Mouse (Mus musculus): ENCODE results near the gene Lsm7.
"Not testable (repeated sequence)": the region's sequence is repeated elsewhere in the genome, so short reads cannot be mapped to it uniquely, and the experiment has no call there.

The Lsm7 gene

GRCm38 (mm10) chr10:80835617-80836016 lies 19.4 kb downstream of the Lsm7 start:
- no peak for DNase-seq (ENCODE audit: low read depth)

GRCm38 (mm10) chr10:80832818-80833217 lies 22.2 kb downstream of the Lsm7 start:
- no peak for DNase-seq (ENCODE audit: low read depth)

- DNase-seq (ENCODE audit: low read depth): peak; percentile 83
Observed at GRCm38 (mm10) chr10:80831136-80831535, 23.9 kb downstream of the Lsm7 start.

DNA sequence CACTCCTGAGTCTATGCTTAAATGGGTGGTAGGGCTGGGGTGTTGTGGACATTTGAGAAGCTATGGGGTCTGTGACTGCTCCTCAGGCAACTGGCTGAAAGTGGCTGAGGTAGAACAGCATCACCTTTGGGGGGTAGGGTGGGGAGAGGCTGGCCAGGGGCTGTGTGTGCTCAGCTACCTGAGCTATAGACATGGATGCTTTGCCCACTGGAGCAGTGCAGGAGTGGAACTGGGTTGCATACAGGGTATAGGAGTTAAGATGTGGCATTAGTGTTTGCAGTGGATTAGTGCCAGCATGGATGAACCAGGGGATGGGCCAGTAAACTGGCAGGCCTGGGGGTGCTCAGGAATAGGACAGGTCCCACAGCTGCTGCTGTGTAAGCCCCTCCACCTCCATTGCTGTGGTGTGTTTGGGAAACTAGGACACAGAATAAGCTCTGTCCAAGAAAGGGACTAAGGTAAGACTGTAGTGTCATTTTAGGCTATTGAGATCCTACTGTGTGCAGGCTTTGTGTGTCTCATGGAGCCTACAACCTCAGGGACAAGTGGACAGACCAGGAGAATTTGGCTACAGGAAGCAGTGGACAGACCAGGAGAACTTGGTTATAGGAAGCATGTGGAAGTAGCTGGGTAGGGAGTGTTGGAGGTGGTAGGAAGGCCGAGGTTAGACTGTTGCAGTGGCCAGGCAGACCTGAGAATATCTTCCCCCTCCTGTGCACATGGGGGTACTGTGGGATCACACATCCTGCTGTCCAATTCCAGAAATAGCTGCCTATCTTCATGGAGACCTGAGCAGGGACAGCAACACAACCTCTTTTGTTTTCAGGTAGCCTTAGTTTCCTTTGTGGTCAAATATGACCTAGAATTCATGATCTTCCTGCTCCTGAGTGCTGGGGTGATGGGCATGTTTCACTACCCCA lies 25.4 kb downstream of the Lsm7 start:
- no peak for DNase-seq (ENCODE audit: low read depth)

GRCm38 (mm10) chr10:80828587-80828986 lies 26.4 kb downstream of the Lsm7 start:
- not testable (repeated sequence) for DNase-seq (ENCODE audit: low read depth)

DNA sequence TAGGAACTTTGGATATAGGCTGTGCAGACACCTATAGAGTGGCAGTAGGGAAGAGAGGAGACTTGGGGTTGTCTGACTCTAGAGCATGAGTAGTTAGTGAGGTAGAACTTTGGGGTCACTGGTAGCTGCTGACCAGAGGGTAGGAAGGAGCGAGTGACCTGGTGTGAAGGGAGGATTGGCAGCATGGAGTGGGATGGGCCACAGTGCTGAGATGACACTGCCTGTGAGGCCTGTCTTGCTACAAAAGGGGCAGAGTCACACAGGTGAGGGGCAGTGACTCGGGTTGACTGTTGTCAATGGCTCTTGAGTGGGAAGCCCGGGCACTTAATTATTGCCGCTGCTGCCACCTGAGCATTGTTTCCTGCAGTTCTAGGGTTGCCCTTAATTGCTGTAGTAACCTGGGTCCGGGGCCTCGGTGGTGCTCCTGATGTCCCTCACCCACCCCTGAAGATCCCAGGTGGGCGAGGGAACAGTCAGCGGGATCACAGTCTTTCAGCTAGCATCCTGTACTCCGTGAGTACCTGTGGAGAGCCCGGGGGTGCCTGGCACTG lies 27.1 kb downstream of the Lsm7 start:
- DNase-seq (ENCODE audit: low read depth): no peak

DNA sequence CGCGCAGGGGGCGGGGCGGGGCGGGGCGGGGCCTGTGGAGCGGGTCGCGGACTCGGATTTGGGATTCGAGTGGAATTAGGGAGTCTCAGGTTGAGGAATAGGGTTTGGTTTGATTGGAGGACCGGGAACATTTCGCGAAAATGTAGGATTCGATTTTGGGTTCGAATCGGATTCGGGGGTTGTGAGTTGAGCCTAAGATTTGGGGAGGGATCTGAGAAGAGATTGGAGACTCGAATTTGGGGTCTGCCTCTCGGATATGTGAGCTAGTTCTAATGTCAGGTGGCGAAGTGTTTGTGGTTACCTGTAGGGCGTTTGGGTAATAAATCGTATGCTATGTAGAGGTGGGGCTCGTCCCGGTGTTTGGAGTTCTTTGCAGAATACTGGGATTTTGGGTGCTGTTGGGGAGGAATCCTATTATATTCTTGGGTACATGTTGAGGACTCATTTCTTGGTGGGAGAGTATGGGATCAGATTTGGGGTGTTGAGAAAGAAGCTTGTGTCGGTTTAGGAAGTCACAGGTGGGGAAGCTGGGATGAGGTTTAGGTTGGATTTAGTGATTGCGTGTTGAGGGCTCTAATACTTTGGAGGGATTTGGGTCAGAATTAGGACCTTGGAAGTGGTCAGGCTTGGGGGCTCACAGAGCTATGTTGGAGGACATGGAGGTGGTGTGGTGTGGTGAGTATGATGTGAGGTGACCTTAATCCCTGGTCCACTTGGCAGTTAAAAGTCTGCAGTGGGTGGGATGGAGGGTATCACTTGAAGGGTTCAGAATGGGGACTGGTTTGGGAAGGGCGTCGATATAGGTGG lies 27.7 kb downstream of the Lsm7 start:
- no peak for DNase-seq (ENCODE audit: low read depth)

DNA sequence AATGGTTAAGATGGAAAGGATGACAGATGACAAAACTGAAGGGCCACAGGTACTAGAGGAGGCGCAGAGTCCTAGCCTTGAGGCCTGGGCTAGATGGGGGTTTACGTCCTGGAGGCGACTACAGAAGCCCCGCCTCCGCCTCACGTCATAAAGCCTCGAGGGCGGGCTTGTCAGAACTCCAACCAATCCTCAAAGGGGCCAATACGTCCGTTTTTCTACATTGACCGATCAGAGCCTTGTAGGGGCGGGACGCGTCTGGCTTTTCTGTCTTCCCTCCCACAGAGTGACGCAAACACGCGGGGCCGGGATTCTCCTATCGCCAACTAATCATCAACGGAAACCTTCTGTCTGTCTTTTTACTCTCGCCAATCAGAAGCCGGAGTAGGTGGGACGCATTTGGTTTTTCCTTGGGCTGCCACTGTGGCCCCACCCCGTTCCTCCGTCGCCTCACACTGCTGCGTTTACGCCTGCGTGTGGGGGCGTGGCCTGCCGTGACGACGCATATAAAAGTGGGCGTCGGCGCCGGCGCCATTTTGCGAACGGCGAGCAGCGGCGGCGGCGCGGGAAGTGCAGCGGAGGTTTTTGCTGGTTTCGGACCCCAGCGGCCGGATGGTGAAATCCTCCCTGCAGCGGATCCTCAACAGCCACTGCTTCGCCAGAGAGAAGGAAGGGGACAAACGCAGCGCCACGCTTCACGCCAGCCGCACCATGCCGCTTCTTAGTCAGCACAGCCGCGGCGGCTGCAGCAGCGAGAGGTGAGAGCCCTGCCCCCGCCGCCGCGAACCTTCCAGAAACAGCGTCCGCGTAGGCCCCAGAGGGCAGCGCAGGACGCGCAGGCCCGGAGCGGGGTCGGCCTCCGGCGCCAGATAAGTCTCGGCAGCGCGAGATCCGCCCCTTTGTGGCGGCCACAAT lies 28.6 kb downstream of the Lsm7 start, which contains the start of gene Oaz1:
Gene Oaz1, plus strand, starts transcription at position 506 of the 912 bp plus-strand sequence.
- peak; percentile 99 for DNase-seq (ENCODE audit: low read depth)

GRCm38 (mm10) chr10:80824827-80825226 lies 30.2 kb downstream of the Lsm7 start:
- DNase-seq (ENCODE audit: low read depth): no peak

DNA sequence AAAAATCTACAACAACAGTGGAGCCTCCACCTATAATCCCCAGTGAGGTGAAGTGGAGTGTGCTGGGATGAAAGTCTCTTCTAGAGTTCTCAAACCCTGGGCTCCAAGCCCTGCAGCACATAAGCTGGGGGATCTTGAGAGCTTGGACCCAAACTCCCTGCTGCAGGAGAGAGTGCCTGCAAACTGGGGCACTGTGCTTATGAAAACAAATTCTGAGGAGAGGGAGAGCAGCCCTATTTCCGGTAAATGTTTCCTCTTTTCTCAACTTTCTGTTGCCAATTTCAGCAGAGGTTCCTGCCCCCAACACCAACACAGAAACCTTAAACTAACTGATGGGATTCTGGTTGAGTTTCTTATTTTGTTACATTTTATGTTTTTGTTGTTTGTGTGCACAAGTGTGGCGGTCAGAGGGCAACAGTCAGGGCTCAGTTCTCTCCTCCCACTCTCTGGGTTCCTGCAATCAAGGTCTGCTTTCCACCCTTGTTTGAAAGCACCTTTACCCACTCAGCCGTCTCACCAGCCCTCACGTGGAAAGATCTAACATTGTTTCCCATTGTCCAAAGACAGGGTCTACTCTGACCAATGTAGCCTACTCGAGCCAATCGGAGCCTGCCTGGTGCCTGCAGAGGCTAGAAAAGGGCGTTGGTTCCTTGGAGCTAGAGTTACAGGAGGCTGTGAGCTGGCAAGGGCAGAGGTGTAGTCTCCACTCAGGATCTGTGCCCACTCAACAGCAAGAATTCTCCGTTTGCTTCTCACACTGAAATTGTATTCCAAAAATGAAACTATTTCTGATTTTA lies 31.0 kb downstream of the Lsm7 start:
- DNase-seq (ENCODE audit: low read depth): no peak

GRCm38 (mm10) chr10:80823316-80823715 lies 31.7 kb downstream of the Lsm7 start:
- DNase-seq (ENCODE audit: low read depth): no peak

DNA sequence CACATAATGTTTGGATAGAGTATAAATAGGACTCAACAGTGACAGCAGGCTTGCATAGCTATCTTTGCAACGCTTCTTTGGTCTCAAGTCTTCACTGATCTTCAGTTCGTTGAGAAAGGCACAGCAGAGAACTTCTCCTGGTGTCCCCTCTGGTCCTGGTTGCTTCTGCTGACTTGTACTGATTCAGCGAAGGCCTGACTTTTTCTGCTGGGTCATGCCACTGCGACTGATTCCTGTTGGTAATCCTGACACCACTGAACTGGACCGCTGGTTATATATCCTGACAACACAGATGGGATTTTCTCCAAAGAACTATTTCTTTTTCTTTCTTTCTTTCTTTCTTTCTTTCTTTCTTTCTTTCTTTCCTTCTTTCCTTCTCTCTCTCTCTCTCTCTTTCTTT lies 32.5 kb downstream of the Lsm7 start:
- DNase-seq (ENCODE audit: low read depth): no peak

- DNase-seq (ENCODE audit: low read depth): no peak
Observed at GRCm38 (mm10) chr10:80821991-80822390, 33.0 kb downstream of the Lsm7 start.

DNA sequence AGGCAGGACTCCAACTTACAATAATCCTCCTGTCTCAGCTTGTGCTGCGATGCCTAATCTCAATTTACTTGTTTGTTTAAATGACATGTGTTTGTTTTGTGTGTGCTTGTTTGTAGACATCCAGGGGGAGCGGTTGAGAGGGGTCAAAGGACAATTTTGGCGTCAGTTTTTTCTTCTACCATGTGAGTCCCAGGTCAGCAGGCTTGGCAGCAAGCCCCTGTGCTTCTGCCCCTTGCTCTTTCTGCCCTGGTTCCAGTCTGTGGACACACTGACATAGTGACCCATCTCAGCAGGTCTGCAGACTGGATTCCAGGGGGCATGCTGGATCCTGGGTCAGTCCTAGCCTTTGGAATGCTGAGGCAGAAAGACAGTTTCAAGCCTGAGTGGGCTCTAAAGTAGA lies 35.6 kb downstream of the Lsm7 start:
- no peak for DNase-seq (ENCODE audit: low read depth)

GRCm38 (mm10) chr10:80818599-80819281 lies 36.3 kb downstream of the Lsm7 start:
- DNase-seq (ENCODE audit: low read depth): no peak

- not testable (repeated sequence) for DNase-seq (ENCODE audit: low read depth)
Observed at GRCm38 (mm10) chr10:80817955-80818354, 37.1 kb downstream of the Lsm7 start.

DNA sequence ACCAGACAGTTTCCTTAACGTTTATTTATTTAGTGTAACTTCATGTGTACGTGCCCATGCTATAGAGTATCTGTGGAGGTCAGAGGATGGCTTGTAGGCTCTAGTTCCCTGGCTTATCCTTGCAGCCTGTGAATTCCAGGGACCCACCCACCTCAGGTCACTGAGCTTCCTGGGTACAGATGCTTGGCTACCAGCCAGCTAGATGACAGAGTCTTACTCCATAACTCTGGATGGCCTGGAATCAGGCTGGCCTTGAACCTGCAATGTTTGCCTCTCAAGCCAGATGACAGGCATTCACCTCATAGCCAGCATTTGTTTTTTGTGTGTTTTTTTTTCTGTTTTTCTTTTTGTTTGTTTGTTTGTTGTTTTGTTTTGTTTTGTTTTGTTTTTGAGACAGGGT lies 37.8 kb downstream of the Lsm7 start:
- no peak for DNase-seq (ENCODE audit: low read depth)

DNA sequence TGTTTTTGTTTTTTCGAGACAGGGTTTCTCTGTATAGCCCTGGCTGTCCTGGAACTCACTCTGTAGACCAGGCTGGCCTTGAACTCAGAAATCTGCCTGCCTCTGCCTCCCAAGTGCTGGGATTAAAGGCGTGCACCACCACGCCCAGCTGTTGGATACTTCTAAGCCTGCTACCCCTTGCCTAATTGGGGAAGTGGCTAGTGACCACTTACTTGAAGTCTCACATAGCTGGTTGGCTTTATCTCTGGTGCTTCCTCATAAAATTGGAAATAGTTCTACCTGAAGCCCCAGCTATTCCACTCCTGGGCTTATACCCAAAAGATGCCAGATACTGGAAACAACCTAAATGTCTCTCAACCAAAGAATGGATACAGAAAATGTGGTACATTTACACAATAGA lies 38.7 kb downstream of the Lsm7 start:
- not testable (repeated sequence) for DNase-seq (ENCODE audit: low read depth)

GRCm38 (mm10) chr10:80814800-80815199 lies 40.2 kb downstream of the Lsm7 start:
- DNase-seq (ENCODE audit: low read depth): no peak

DNA sequence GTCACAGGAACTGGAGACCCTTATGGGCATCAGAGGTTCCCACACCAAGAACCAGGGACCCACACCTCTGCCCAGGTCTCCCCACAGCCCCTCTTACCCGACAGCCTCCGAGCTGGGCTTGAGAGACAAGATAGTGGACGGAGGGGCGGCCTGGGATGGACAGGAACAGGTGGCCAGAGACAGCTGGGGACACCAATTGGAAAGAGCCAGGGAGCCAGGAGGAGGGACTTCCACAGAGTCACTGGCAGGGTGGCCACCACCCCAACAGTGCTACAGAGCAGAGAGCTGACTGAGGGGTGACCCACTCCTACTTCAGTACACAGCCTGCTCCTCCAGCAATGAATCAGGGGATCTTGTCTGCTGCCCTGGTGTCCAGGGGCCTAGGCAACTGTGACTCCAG lies 41.6 kb downstream of the Lsm7 start, which contains the start of gene Jsrp1:
Gene Jsrp1, minus strand, starts transcription at position 133 of the 400 bp plus-strand sequence.
- DNase-seq (ENCODE audit: low read depth): no peak

Data from c-Kit-positive CD71-negative TER-119-negative erythroid progenitor cells, embryonic 14.5 days (primary cell).